Mouse (Mus musculus): Measurements from ENCODE around the gene Sgk1.

- TF ChIP-seq CTCF (IDR thresholded peaks at IDR 0.05; ENCODE audit: borderline replicate concordance, insufficient read depth, low read depth, low read length) (no peak), POLR2A (IDR thresholded peaks at IDR 0.05; ENCODE audit: borderline replicate concordance, insufficient read depth, low read length) (no peak)
Observed at GRCm38 (mm10) chr10:21924051-21924720, 42.2 kb downstream of the Sgk1 start.
